Mouse (Mus musculus) CH12.LX (cell line): ENCODE results near the gene Irf8. TPM values are rescaled to one million over a fixed set of nuclear protein-coding genes. Genes with fewer than 3 reads are reported as not detected.

Experiments
- DNase-seq: peaks from one replicate; pipeline ENCODE4 v3.0.0-alpha.2; 2013; ENCODE audit errors: extremely low read depth
- H3K27ac ChIP-seq: 2 replicates; pipeline ENCODE4 v1.5.1; 2012; ENCODE audit warnings: low read depth, mild to moderate bottlenecking, control low read depth, moderate library complexity; ENCODE audit not compliant: insufficient read depth
- H3K27me3 ChIP-seq: replicated peaks from 2 replicates; pipeline ENCODE3; 2012; ENCODE audit warnings: inconsistent platforms
- H3K36me3 ChIP-seq, 2 experiments: replicated peaks in 1 of 2; 2 replicates each; pipeline versions ENCODE3 to v1.6.1; 2012; ENCODE audit warnings: inconsistent platforms in 1 of 2, low read length in 1 of 2, mild to moderate bottlenecking in 1 of 2, mixed read lengths in 1 of 2, moderate library complexity in 1 of 2; ENCODE audit not compliant: control insufficient read depth in 1 of 2, insufficient read depth in 1 of 2
- H3K4me1 ChIP-seq, 2 experiments: 2 replicates each; pipeline ENCODE4 v1.6.1; 2012; ENCODE audit warnings: inconsistent platforms in 1 of 2, moderate library complexity in 1 of 2; ENCODE audit not compliant: insufficient read depth in 2 of 2, control insufficient read depth in 1 of 2
- H3K4me2 ChIP-seq: 2 replicates; pipeline ENCODE4 v1.6.1; 2012; ENCODE audit warnings: low read depth, mild to moderate bottlenecking, control low read depth; ENCODE audit not compliant: poor library complexity, insufficient read depth, severe bottlenecking
- H3K4me3 ChIP-seq, 3 experiments: fragments of 150-350 bp in 1 of 3; sonication (generic) in 1 of 3; replicated peaks in 1 of 3; 2 replicates each; pipeline versions ENCODE3 to v1.5.1; 2011 to 2012; ENCODE audit warnings: low read depth in 2 of 3, low read length in 2 of 3, mild to moderate bottlenecking in 2 of 3, moderate library complexity in 2 of 3, control low read depth in 1 of 3, improper control_type of control experiment in 1 of 3, inconsistent platforms in 1 of 3, mixed read lengths in 1 of 3; ENCODE audit not compliant: poor library complexity in 1 of 3
- H3K79me2 ChIP-seq: replicated peaks from 2 replicates; pipeline ENCODE4 v1.6.1; 2012; ENCODE audit warnings: mild to moderate bottlenecking, moderate library complexity; ENCODE audit not compliant: control insufficient read depth, poor library complexity, insufficient read depth, severe bottlenecking; ENCODE audit errors: extremely low read depth
- H3K9ac ChIP-seq: 2 replicates; pipeline ENCODE4 v1.6.1; 2012; ENCODE audit warnings: low read depth, mild to moderate bottlenecking, control low read depth, moderate library complexity; ENCODE audit not compliant: insufficient read depth
- H3K9me3 ChIP-seq: replicated peaks from 2 replicates; pipeline ENCODE3; 2012; ENCODE audit warnings: low read length, inconsistent platforms, mixed read lengths
- BHLHE40 ChIP-seq: IDR thresholded peaks from 2 replicates; pipeline ENCODE4 v1.6.1; 2011; ENCODE audit warnings: mild to moderate bottlenecking, low read depth, low read length, improper control_type of control experiment
- CHD1 ChIP-seq: IDR thresholded peaks from 2 replicates; pipeline ENCODE4 v1.6.1; 2012; ENCODE audit warnings: low read depth, low read length, improper control_type of control experiment, inconsistent platforms
- CTCF ChIP-seq, 2 experiments: IDR thresholded peaks in 1 of 2; conservative IDR thresholded peaks in 1 of 2; 2 replicates each; pipeline ENCODE4 v1.5.1; 2011 to 2012; ENCODE audit warnings: low read depth in 2 of 2, low read length in 2 of 2, improper control_type of control experiment in 1 of 2, inconsistent platforms in 1 of 2, mild to moderate bottlenecking in 1 of 2, moderate library complexity in 1 of 2
- ELF1 ChIP-seq: IDR thresholded peaks from 2 replicates; pipeline ENCODE4 v1.6.1; 2014; ENCODE audit warnings: low read depth, mild to moderate bottlenecking, inconsistent platforms, low read length, improper control_type of control experiment
- EP300 ChIP-seq: IDR thresholded peaks from 2 replicates; pipeline ENCODE4 v1.6.1; 2011; ENCODE audit warnings: low read length, improper control_type of control experiment
- ETS1 ChIP-seq: conservative IDR thresholded peaks from 2 replicates; pipeline ENCODE4 v1.6.1; 2012; ENCODE audit warnings: low read depth, mild to moderate bottlenecking, inconsistent platforms, low read length, improper control_type of control experiment, moderate library complexity
- GABPA ChIP-seq: IDR thresholded peaks from 2 replicates; pipeline ENCODE4 v1.6.1; 2012; ENCODE audit warnings: low read depth, low read length, improper control_type of control experiment, inconsistent platforms; ENCODE audit not compliant: insufficient replicate concordance
- HCFC1 ChIP-seq: IDR thresholded peaks from 2 replicates; pipeline ENCODE4 v1.6.1; 2012; ENCODE audit warnings: low read depth, mild to moderate bottlenecking, inconsistent platforms, low read length, improper control_type of control experiment
- IRF4 ChIP-seq: IDR thresholded peaks from 2 replicates; pipeline ENCODE4 v1.6.1; 2014; ENCODE audit warnings: low read depth, mild to moderate bottlenecking, inconsistent platforms, low read length, improper control_type of control experiment
- JUND ChIP-seq: conservative IDR thresholded peaks from 2 replicates; pipeline ENCODE4 v1.6.1; 2011; ENCODE audit warnings: low read depth, low read length, improper control_type of control experiment
- KAT2A ChIP-seq: IDR thresholded peaks from 2 replicates; pipeline ENCODE4 v1.6.1; 2012; ENCODE audit warnings: low read length, improper control_type of control experiment, inconsistent platforms; ENCODE audit not compliant: insufficient replicate concordance
- MAFK ChIP-seq: IDR thresholded peaks from 2 replicates; pipeline ENCODE4 v1.6.1; 2011; ENCODE audit warnings: low read length, improper control_type of control experiment; ENCODE audit not compliant: insufficient replicate concordance
- MAX ChIP-seq: IDR thresholded peaks from 2 replicates; pipeline ENCODE4 v1.6.1; 2011; ENCODE audit warnings: low read length, improper control_type of control experiment
- MAZ ChIP-seq: IDR thresholded peaks from 2 replicates; pipeline ENCODE4 v1.6.1; 2012; ENCODE audit warnings: low read depth, mild to moderate bottlenecking, inconsistent platforms, low read length, improper control_type of control experiment, moderate library complexity
- MEF2A ChIP-seq: IDR thresholded peaks from 2 replicates; pipeline ENCODE4 v1.6.1; 2014; ENCODE audit warnings: low read depth, mild to moderate bottlenecking, inconsistent platforms, low read length, improper control_type of control experiment, borderline replicate concordance
- MXI1 ChIP-seq: IDR thresholded peaks from 2 replicates; pipeline ENCODE4 v1.6.1; 2011; ENCODE audit warnings: mild to moderate bottlenecking, low read depth, low read length, improper control_type of control experiment
- MYC ChIP-seq: IDR thresholded peaks from 2 replicates; pipeline ENCODE4 v1.6.1; 2011; ENCODE audit warnings: low read depth, mild to moderate bottlenecking, improper control_type of control experiment, low read length
- NELFE ChIP-seq: IDR thresholded peaks from 2 replicates; pipeline ENCODE4 v1.6.1; 2011; ENCODE audit warnings: low read depth, low read length, improper control_type of control experiment
- NRF1 ChIP-seq: IDR thresholded peaks from 2 replicates; pipeline ENCODE4 v1.6.1; 2014; ENCODE audit warnings: low read depth, mild to moderate bottlenecking, inconsistent platforms, low read length, improper control_type of control experiment, moderate library complexity
- PAX5 ChIP-seq: IDR thresholded peaks from 2 replicates; pipeline ENCODE4 v1.6.1; 2012; ENCODE audit warnings: low read length, inconsistent platforms, mixed read lengths
- POLR2AphosphoS2 ChIP-seq: IDR thresholded peaks from 2 replicates; pipeline ENCODE4 v1.6.1; 2011; ENCODE audit warnings: low read depth, low read length, improper control_type of control experiment
- RCOR1 ChIP-seq: conservative IDR thresholded peaks from 2 replicates; pipeline ENCODE4 v1.6.1; 2012; ENCODE audit warnings: low read depth, mild to moderate bottlenecking, inconsistent platforms, low read length, improper control_type of control experiment
- SMC3 ChIP-seq: IDR thresholded peaks from 2 replicates; pipeline ENCODE4 v1.6.1; 2011; ENCODE audit warnings: low read depth, low read length, improper control_type of control experiment
- TBP ChIP-seq: conservative IDR thresholded peaks from 2 replicates; pipeline ENCODE4 v1.6.1; 2011; ENCODE audit warnings: low read depth, low read length, improper control_type of control experiment
- TCF12 ChIP-seq: IDR thresholded peaks from 2 replicates; pipeline ENCODE4 v1.6.1; 2014; ENCODE audit warnings: low read depth, mild to moderate bottlenecking, inconsistent platforms, low read length, improper control_type of control experiment
- UBTF ChIP-seq: IDR thresholded peaks from 2 replicates; pipeline ENCODE4 v1.6.1; 2012; ENCODE audit warnings: low read depth, mild to moderate bottlenecking, inconsistent platforms, low read length, improper control_type of control experiment, moderate library complexity
- USF1 ChIP-seq: IDR thresholded peaks from 2 replicates; pipeline ENCODE4 v1.6.1; 2014; ENCODE audit warnings: low read depth, mild to moderate bottlenecking, inconsistent platforms, low read length, improper control_type of control experiment
- ZC3H11A ChIP-seq: IDR thresholded peaks from 2 replicates; pipeline ENCODE4 v1.6.1; 2012; ENCODE audit warnings: low read depth, mild to moderate bottlenecking, inconsistent platforms, low read length, improper control_type of control experiment
- ZNF384 ChIP-seq: IDR thresholded peaks from 2 replicates; pipeline ENCODE4 v1.6.1; 2012; ENCODE audit warnings: low read depth, low read length, improper control_type of control experiment, inconsistent platforms
- dilution Hi-C: fragments of 300-500 bp; cut with MboI; formaldehyde crosslinking; loops from 2 replicates; pipeline ENCODE4 v1.14.3; 2020; ENCODE audit warnings: low sequenced_read_pairs; ENCODE audit not compliant: extremely low pct_unique_long_range_greater_than_20kb, extremely low pct_ligation_motif_present
- in situ Hi-C: fragments of 300-500 bp; cut with MboI; formaldehyde crosslinking; loops from 3 replicates; pipeline ENCODE4 v1.14.3; 2019; ENCODE audit warnings: low sequenced_read_pairs, low pct_ligation_motif_present, low pct_unique_long_range_greater_than_20kb, mixed read lengths
- polyA plus RNA-seq: library from polyadenylated mRNA; unstranded; fragments of >175 nt; gene quantifications from 2 replicates; pipeline ENCODE4 v1.2.1, GENCODE M21; 2012; ENCODE audit warnings: low read depth; ENCODE audit not compliant: insufficient read length
- total RNA-seq, 2 experiments: library from RNA; depleted of rRNA; stranded (reverse); fragments of 300-350 nt in 1 of 2; fragments of >200 nt in 1 of 2; gene quantifications; 2 replicates each; pipeline ENCODE4 v1.2.3; 2012 to 2014

Gene Irf8
- total and polyA plus RNA-seq, 3 experiments: 13.3 to 34.3 (median 17.7) TPM

- peak; percentile 85 for TF ChIP-seq TCF12
- TF ChIP-seq ETS1: peak; percentile 77
- no peak for TF ChIP-seq PAX5
- TF ChIP-seq IRF4: no peak; the same call in 1 of the 2 replicates
- TF ChIP-seq MAX: no peak
- TF ChIP-seq ZNF384: no peak
- TF ChIP-seq ELF1: no peak
- peak; percentile 34; the same call in 1 of the 2 replicates for TF ChIP-seq MEF2A
- no peak for TF ChIP-seq MXI1
- no peak for TF ChIP-seq ZC3H11A
- no peak for TF ChIP-seq USF1
- TF ChIP-seq NELFE: no peak
- TF ChIP-seq JUND: no peak
- no peak for TF ChIP-seq CTCF (conservative IDR thresholded peaks at IDR 0.05 in 1 of 2, IDR thresholded peaks at IDR 0.05 in 1 of 2; ENCODE audit: low read depth in 2 of 2, low read length in 2 of 2)
- no peak for TF ChIP-seq CHD1
- no peak for TF ChIP-seq GABPA
- TF ChIP-seq RCOR1: no peak
- no peak for TF ChIP-seq HCFC1
- no peak for TF ChIP-seq MYC
- TF ChIP-seq MAFK: no peak
- peak; percentile 38; the same call in 1 of the 2 replicates for TF ChIP-seq BHLHE40
- TF ChIP-seq UBTF: peak; percentile 88
- no peak for TF ChIP-seq POLR2AphosphoS2
- peak; percentile 43; the same call in 1 of the 2 replicates for TF ChIP-seq EP300
- peak; percentile 89 for TF ChIP-seq TBP
- no peak for TF ChIP-seq SMC3
- no peak for TF ChIP-seq MAZ
- no peak for TF ChIP-seq KAT2A
- TF ChIP-seq NRF1: no peak
- TF ChIP-seq, all 38 proteins: peak for 7
- dilution Hi-C loops: no loop called here
- in situ Hi-C loops: no loop called here
- Histone ChIP-seq H3K9ac (peak overlapping the region; percentile 40; the same call in 1 of the 2 replicates), H3K4me2 (no peak overlapping the region), H3K27ac (peak overlapping the region; percentile 75), H3K36me3 (peaks cover 15 to 58% of the 10 kb centered on the region in 2 experiments), H3K4me1 (peaks cover 44 to 94% of the 10 kb centered on the region in 2 experiments), H3K9me3 (no peaks in the 10 kb centered on the region), H3K27me3 (peaks cover 13% of the 10 kb centered on the region), H3K4me3 (no peak overlapping the region), H3K79me2 (no peaks in the 10 kb centered on the region; the same call in 1 of the 2 replicates)
- peak; percentile 59 for DNase-seq
These were observed 4.4 kb downstream of the Irf8 start for GRCm38 (mm10) chr8:120740579-120740978.
